Mouse (Mus musculus) G1E (cell line): ENCODE measurements around the gene Gp5. TPM values are rescaled to one million over a fixed set of nuclear protein-coding genes. Genes with fewer than 3 reads are reported as not detected.
A peak's percentile ranks its signal among the peaks of the same experiment; 100 is the strongest.

Source experiments
- ATAC-seq: 2 replicates; pipeline ENCODE4 v1.8.0; 2016; ENCODE audit warnings: mild to moderate bottlenecking; ENCODE audit not compliant: insufficient number of reproducible peaks, poor library complexity, low FRiP score, severe bottlenecking; ENCODE audit errors: extremely low read depth
- DNase-seq: peaks from one replicate; pipeline ENCODE4 v3.0.0; 2012; ENCODE audit warnings: low spot score
- H3K27me3 ChIP-seq: 2 replicates; pipeline ENCODE4 v1.6.1; 2012; ENCODE audit warnings: mild to moderate bottlenecking, low read length, inconsistent platforms; ENCODE audit not compliant: insufficient read depth
- H3K36me3 ChIP-seq: replicated peaks from 2 replicates; pipeline ENCODE3; 2012; ENCODE audit warnings: mild to moderate bottlenecking, inconsistent platforms
- H3K4me1 ChIP-seq: 2 replicates; pipeline ENCODE4 v1.6.1; 2012; ENCODE audit warnings: low read depth, low read length, inconsistent platforms, mixed read lengths; ENCODE audit not compliant: insufficient read depth
- H3K4me3 ChIP-seq: 2 replicates; pipeline ENCODE4 v1.5.1; 2012; ENCODE audit warnings: low read depth, mild to moderate bottlenecking, inconsistent platforms, low read length, moderate library complexity, mixed read lengths
- H3K9me3 ChIP-seq: replicated peaks from 2 replicates; pipeline ENCODE4 v1.6.1; 2012; ENCODE audit warnings: inconsistent platforms
- CTCF ChIP-seq: IDR thresholded peaks from 2 replicates; pipeline ENCODE4 v1.5.1; 2012; ENCODE audit warnings: low read depth, low read length, inconsistent platforms, mixed read lengths
- GATA1 ChIP-seq: IDR thresholded peaks from 2 replicates; pipeline ENCODE4 v1.6.1; 2012; ENCODE audit warnings: borderline replicate concordance, low read length, inconsistent platforms, mixed read lengths
- GATA2 ChIP-seq: IDR thresholded peaks from 2 replicates; pipeline ENCODE4 v1.6.1; 2012; ENCODE audit warnings: low read depth, low read length, inconsistent platforms, borderline replicate concordance
- POLR2AphosphoS5 ChIP-seq: IDR thresholded peaks from 2 replicates; pipeline ENCODE4 v1.6.1; 2012; ENCODE audit warnings: low read depth, low read length, inconsistent platforms; ENCODE audit not compliant: insufficient replicate concordance
- TAL1 ChIP-seq: conservative IDR thresholded peaks from 2 replicates; pipeline ENCODE4 v1.6.1; 2012; ENCODE audit warnings: low read depth, low read length, inconsistent platforms, mixed read lengths
- polyA plus RNA-seq: library from polyadenylated mRNA; stranded (reverse); fragments of >175 nt; gene quantifications from 2 replicates; pipeline ENCODE4 v1.2.3, GENCODE M21; 2012
- total RNA-seq, 2 experiments: library from RNA; stranded (forward) in 1 of 2; stranded (reverse) in 1 of 2; fragments of 200-1000 nt in 1 of 2; fragments of >200 nt in 1 of 2; fragmentation: Nextera tagmentation in 1 of 2; gene quantifications; 2 replicates each; pipeline ENCODE4 v1.2.3; 2014 to 2017

The Gp5 gene
- total and polyA plus RNA-seq, 3 experiments, result 2.6 to 32.3 (median 25.0) TPM

DNA sequence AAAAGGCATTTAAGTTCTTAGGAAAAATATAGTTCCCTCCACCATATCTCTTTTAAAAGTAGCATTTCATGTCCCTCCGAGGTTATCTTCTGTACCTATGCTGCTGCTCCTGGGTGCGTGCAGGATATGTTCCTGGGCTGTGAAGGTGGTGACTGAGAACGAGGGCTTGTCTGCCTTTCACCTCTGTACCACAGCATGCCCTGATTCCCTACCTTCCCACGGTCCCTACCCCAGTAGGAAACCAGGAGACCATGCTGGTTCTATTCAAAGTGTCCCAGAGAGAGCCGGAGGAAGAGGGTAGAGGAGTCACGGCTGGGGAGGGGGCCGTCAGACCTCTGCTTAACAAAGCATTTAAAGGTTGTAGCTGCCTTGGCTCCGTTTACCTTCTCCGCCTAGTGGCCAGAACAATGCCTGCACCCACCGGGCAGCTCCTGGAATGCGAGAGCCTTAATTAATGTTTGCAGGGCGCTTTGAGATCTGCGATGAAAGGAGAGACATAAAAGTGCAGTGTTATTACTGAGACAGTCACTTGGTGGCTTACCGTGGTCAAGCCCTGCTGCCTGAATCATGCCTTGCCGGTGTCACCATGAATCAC is 26.7 kb downstream of the Gp5 start:
- Histone ChIP-seq H3K4me3 (no peak overlapping the region), H3K36me3 (no peaks in the 10 kb centered on the region), H3K9me3 (no peaks in the 10 kb centered on the region), H3K4me1 (peaks cover 3% of the 10 kb centered on the region; the same call in 1 of the 2 replicates), H3K27me3 (peaks cover 85% of the 10 kb centered on the region)
- DNase-seq (peak; percentile 14), ATAC-seq (no peak)
- TF ChIP-seq GATA1 (no peak), GATA2 (no peak), CTCF (peak; percentile 39; the same call in 1 of the 2 replicates)

DNA sequence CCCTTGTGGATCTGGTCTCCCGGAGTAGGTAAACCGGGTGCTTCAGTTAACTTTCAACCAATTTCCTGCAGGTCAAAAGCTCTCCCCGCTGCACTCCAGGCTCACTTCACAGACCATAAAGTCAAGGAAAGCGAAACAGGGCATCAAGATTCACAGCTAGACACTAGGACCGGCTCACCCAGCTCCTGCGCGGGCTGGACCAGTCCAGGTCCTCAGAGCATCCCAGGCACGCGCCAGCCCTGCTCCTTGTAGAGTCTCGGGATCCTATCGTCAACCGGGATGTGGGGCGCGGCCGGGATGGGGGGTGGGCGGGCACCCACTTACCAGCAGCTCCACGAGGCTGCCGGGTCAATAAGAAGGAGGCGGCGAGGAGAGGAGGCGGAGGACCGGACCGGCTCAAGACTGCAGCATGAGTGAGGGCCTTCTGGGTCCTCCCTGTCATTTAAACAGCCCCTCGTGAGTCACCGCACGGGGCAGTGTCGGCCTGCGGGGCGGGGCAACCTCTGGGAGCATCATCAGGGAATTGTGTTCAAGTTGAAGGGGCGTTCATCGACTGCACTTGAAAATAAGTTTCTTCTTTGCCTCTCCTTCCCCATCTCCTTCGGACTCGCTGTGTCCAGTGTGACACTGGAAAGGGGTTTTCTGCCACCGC is 27.6 kb downstream of the Gp5 start, which contains the start of gene Lrrc15:
Gene Lrrc15, minus strand, starts transcription at position 413 of the 652 bp plus-strand sequence.
- H3K27me3 ChIP-seq, result peaks cover 83% of the 10 kb centered on the region
- DNase-seq, result no peak
- H3K9me3 ChIP-seq, result no peaks in the 10 kb centered on the region
- ATAC-seq, result no peak
- H3K4me1 ChIP-seq, result peaks cover 3% of the 10 kb centered on the region; the same call in 1 of the 2 replicates
- H3K36me3 ChIP-seq, result no peaks in the 10 kb centered on the region
- TF ChIP-seq GATA2, result no peak
- no peak for TF ChIP-seq TAL1
- TF ChIP-seq POLR2AphosphoS5, result no peak
- no peak for TF ChIP-seq GATA1
- no peak for TF ChIP-seq CTCF
- no peak within 1 kb of the TSS for H3K4me3 ChIP-seq

- Histone ChIP-seq H3K9me3 (no peaks in the 10 kb centered on the region), H3K36me3 (no peaks in the 10 kb centered on the region), H3K27me3 (peaks cover 74% of the 10 kb centered on the region), H3K4me3 (no peak overlapping the region), H3K4me1 (peaks cover 3% of the 10 kb centered on the region; the same call in 1 of the 2 replicates)
- TF ChIP-seq POLR2AphosphoS5, result no peak
- TF ChIP-seq TAL1, result no peak
- no peak for TF ChIP-seq GATA1
- TF ChIP-seq GATA2, result no peak
- TF ChIP-seq CTCF, result no peak
- no peak for DNase-seq
- no peak for ATAC-seq
Observed at GRCm38 (mm10) chr16:30280676-30281297, 29.8 kb downstream of the Gp5 start.

GRCm38 (mm10) chr16:30278406-30278805 is 32.2 kb downstream of the Gp5 start:
- Histone ChIP-seq H3K36me3 (no peaks in the 10 kb centered on the region), H3K27me3 (peaks cover 62% of the 10 kb centered on the region), H3K4me3 (no peak overlapping the region), H3K9me3 (no peaks in the 10 kb centered on the region), H3K4me1 (0 out of 2 replicates have a peak, but pooled peaks cover 3% of the 10 kb centered on the region)
- TF ChIP-seq GATA1 (no peak), CTCF (no peak), GATA2 (no peak), POLR2AphosphoS5 (no peak), TAL1 (no peak)
- no peak for ATAC-seq
- no peak for DNase-seq

DNA sequence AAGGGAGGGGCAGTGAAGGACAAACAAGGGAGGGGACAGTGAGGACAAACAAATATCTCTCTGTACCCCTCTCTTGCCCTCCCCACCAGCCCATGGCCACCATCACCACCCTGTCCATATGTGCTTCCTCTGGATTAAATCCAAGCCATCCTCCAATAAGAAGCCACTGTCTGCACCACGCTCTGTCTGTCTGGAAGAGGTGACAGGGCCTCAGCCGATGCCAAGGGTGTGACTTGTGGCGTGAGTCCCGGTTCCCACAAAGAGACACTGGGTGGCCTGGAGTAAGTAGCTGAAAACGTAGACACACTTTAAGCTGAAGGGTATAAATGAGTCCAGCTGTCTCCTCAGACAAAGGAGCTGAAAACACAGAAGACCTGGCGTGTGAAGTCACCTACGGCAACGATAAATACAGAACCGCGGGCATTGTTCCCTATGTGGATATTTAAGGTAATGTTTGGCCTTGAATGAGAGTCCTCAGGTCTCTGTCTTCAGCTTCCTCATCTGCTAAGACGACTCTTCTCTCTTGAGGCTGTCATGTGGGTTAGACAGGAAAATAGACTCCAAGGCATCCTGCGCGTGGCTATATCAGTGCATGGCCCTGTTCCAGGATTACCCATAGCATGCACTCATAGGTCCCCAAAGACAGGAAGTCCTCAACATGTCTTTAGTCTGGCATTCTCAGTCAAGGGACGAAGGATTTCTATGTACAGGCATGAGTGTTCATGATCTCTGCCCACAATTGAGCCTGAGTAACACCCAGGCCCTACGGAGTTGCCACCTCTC is 34.8 kb downstream of the Gp5 start:
- Histone ChIP-seq H3K4me3 (no peak overlapping the region), H3K27me3 (peaks cover 48% of the 10 kb centered on the region), H3K4me1 (0 out of 2 replicates have a peak, but pooled peaks cover 3% of the 10 kb centered on the region), H3K36me3 (no peaks in the 10 kb centered on the region), H3K9me3 (no peaks in the 10 kb centered on the region)
- no peak for ATAC-seq
- DNase-seq, result no peak
- no peak for TF ChIP-seq POLR2AphosphoS5
- TF ChIP-seq GATA2, result no peak
- TF ChIP-seq GATA1, result no peak
- no peak for TF ChIP-seq TAL1
- TF ChIP-seq CTCF, result no peak

DNA sequence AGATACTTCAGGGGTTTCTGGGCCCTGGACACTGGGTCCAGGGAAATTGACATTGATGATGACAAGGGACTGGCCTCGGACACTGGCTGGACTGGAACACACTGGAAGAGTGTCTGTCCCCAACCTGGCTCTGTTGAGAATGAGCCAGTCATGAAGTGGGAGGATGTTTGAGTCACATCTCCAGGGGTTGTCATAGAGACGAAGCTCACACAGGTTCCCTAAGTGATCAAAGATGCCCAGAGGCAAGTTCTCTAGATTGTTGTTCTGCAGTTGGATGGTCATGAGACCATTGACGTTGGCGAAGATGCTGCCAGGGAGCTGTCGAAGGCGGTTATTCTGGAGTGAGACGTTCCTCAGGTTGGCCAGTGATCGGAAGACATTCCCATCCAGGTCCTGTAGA is 37.5 kb downstream of the Gp5 start:
- H3K36me3 ChIP-seq, result no peaks in the 10 kb centered on the region

More for the DNA sequence above, 37.5 kb downstream of the Gp5 start:
- Histone ChIP-seq H3K4me3 (no peak overlapping the region), H3K9me3 (no peaks in the 10 kb centered on the region), H3K27me3 (peaks cover 53% of the 10 kb centered on the region), H3K4me1 (no peaks in the 10 kb centered on the region)
- DNase-seq (no peak), ATAC-seq (no peak)
- TF ChIP-seq TAL1 (no peak), GATA2 (no peak), CTCF (no peak), GATA1 (no peak), POLR2AphosphoS5 (no peak)
